Mouse (Mus musculus): ENCODE data around the gene Ugt1a9. TPM values are rescaled to one million over a fixed set of nuclear protein-coding genes. Genes with fewer than 3 reads are reported as not detected.
A peak's percentile ranks its signal among the peaks of the same experiment; 100 is the strongest.

Ugt1a9 gene
- total and polyA plus RNA-seq, 3 experiments, result not detected

DNA sequence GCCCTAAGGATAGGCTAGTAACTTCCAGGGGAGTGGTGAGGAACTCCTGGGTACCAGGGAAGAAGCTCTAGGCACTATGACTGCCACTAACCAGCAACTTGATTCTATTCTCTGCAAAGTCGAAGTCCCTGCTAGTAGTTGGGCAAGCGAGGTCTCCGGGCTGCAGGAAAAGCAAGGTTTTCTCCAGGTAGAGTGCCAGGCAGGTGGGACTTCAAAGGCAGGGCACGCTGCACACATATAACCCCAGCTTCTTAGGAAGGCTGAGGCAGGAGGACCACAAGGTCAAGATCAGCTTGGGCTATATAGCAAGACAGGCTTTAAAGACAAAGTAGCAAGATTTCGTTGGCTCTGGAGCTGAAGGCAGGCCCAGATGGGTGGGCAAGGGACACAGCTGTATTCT is 193.2 kb downstream of the Ugt1a9 start:
- no peak overlapping the region for H3K4me3 ChIP-seq
- H3K27me3 ChIP-seq (ENCODE audit: control insufficient read depth, insufficient read depth, low read length), result no peaks in the 10 kb centered on the region
- TF ChIP-seq CTCF (IDR thresholded peaks at IDR 0.05) (no peak), POLR2A (IDR thresholded peaks at IDR 0.05; ENCODE audit: insufficient read depth, low read depth, low read length) (no peak), EP300 (IDR thresholded peaks at IDR 0.05; ENCODE audit: insufficient read depth, low read depth, low read length) (no peak)
- peak in 1 of 2 experiments; percentile 36 for DNase-seq
- H3K4me1 ChIP-seq (ENCODE audit: control insufficient read depth, insufficient read depth, low read length), result peaks cover 3% of the 10 kb centered on the region
- no peak overlapping the region for H3K9ac ChIP-seq (ENCODE audit: low read depth, low read length)
- H3K79me2 ChIP-seq (replicated peaks; ENCODE audit: control insufficient read depth, insufficient read depth, low read length), result no peaks in the 10 kb centered on the region
- intact Hi-C loops (cut with DNase I), result loop anchor here (1.0 kb wide), 1 partner anchor 13 kb away; no protein-coding TSS in a partner anchor
- H3K27ac ChIP-seq, result no peak overlapping the region
- H3K36me3 ChIP-seq (ENCODE audit: control insufficient read depth, insufficient read depth, low read length), result no peaks in the 10 kb centered on the region
- WGBS, result 93% methylated on average over 5 of the region's 5 CpGs

DNA sequence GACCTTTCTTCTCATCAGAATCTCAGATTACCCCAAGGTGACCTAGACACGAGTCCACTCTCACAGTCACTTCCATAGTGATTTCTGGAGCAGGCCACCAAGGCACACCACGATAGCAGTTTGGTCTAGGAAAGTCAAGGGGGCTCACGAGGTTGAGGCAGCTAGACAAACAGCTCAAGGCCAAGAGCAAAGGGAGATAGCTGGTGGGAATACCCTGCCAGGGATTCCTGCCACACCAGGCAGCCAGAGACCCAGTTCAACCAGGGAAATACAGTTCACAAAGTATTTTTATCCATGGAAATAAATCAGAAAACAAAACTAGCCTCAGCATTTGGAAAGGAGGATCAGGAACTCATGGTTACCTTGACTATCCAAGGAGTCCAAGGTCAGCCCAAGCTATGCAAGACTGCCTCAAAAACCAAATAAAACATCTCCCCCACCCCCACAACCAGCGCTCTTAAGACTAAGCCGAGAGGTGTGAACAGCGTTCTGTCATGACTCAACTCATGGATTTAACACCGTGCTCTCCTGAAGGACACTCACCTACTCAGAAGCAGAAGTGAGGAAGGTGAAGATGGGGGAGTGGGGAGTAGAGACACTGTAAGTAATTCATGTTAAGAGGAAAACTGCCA is 193.8 kb downstream of the Ugt1a9 start:
- no peak overlapping the region for H3K4me3 ChIP-seq
- H3K27ac ChIP-seq, result no peak overlapping the region
- H3K4me1 ChIP-seq (ENCODE audit: control insufficient read depth, insufficient read depth, low read length), result no peaks in the 10 kb centered on the region
- no peaks in the 10 kb centered on the region for H3K36me3 ChIP-seq (ENCODE audit: control insufficient read depth, insufficient read depth, low read length)
- no peak overlapping the region for H3K9ac ChIP-seq (ENCODE audit: low read depth, low read length)
- peak in 1 of 2 experiments; percentile 22 for DNase-seq
- intact Hi-C loops (cut with DNase I), result loop anchor here (1.0 kb wide), 1 partner anchor 12 kb away; no protein-coding TSS in a partner anchor
- 80% methylated on average over 7 of the region's 7 CpGs for WGBS
- H3K79me2 ChIP-seq (replicated peaks; ENCODE audit: control insufficient read depth, insufficient read depth, low read length), result no peaks in the 10 kb centered on the region
- no peaks in the 10 kb centered on the region for H3K27me3 ChIP-seq (ENCODE audit: control insufficient read depth, insufficient read depth, low read length)
- no peak for TF ChIP-seq POLR2A (IDR thresholded peaks at IDR 0.05; ENCODE audit: insufficient read depth, low read depth, low read length)
- no peak for TF ChIP-seq CTCF (IDR thresholded peaks at IDR 0.05)
- no peak for TF ChIP-seq EP300 (IDR thresholded peaks at IDR 0.05; ENCODE audit: insufficient read depth, low read depth, low read length)

DNA sequence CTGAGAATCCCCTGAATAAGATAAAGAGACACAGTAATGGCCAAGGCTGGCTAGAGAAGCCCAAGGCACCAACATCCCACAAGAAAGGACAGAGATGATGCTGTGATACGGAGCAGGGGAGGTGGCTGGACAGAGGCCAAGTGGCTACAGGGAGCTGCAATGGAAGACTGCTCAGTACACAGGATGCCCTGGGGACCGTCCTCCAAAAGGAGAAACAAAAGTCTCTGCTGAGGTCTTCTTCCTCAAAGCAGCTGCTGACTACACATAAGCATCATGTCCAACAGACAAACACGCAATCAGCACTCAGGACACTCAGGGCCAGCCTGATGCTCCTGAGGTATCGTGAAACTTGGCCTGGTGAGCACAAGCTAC is 194.3 kb downstream of the Ugt1a9 start:
- no peak for DNase-seq
- no peaks in the 10 kb centered on the region for H3K4me1 ChIP-seq (ENCODE audit: control insufficient read depth, insufficient read depth, low read length)
- intact Hi-C loops (cut with DNase I), result loop anchor here (1.0 kb wide), 1 partner anchor 11 kb away; no protein-coding TSS in a partner anchor
- H3K27ac ChIP-seq, result no peak overlapping the region
- H3K4me3 ChIP-seq, result no peak overlapping the region
- no peaks in the 10 kb centered on the region for H3K27me3 ChIP-seq (ENCODE audit: control insufficient read depth, insufficient read depth, low read length)
- H3K9ac ChIP-seq (ENCODE audit: low read depth, low read length), result no peak overlapping the region
- WGBS, result 60% methylated on average over 4 of the region's 4 CpGs
- TF ChIP-seq POLR2A (IDR thresholded peaks at IDR 0.05; ENCODE audit: insufficient read depth, low read depth, low read length) (no peak), EP300 (IDR thresholded peaks at IDR 0.05; ENCODE audit: insufficient read depth, low read depth, low read length) (no peak), CTCF (IDR thresholded peaks at IDR 0.05) (no peak)
- no peaks in the 10 kb centered on the region for H3K79me2 ChIP-seq (replicated peaks; ENCODE audit: control insufficient read depth, insufficient read depth, low read length)
- H3K36me3 ChIP-seq (ENCODE audit: control insufficient read depth, insufficient read depth, low read length), result no peaks in the 10 kb centered on the region

DNA sequence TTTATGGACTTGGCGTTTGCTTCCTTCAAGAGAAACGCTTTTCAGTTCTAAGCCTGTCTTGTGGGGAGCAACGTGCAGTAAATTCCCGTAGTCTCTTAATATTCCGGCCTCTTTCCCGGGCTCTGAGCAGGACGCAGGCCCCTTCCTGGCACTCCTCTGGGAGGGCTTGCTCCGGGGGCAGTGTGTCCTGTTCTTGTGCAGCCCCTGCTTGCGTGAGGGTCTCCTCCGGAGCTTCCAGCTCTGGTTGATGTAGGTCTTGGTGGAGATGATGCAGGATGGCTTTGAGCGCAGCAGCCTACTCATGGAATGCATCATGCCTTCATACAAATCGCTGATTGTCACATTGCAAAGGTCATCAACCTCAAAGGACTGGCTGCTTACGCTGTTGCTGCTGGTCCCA is 195.5 kb downstream of the Ugt1a9 start:
- no peak overlapping the region for H3K27ac ChIP-seq
- no peaks in the 10 kb centered on the region for H3K36me3 ChIP-seq (ENCODE audit: control insufficient read depth, insufficient read depth, low read length)
- intact Hi-C loops (cut with DNase I), result no loop called here

DNA sequence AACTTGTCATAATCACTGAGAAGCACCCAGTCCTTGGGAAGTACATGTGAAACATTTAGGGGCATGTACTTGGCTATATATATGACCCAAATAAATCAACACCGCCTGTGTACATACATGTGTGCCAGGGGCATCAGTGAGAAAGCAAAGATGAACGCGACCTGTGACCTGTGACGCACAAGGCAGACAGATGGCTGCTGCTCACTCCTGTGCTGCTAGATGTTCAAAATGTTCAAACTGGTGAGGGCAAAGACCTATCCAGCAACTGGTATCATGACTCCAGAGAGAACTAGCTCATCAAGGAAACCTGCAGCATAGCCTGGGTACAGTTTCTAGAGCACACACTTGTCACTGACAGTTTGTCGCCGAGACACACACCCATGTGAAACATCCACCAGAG is 196.9 kb downstream of the Ugt1a9 start:
- TF ChIP-seq POLR2A (IDR thresholded peaks at IDR 0.05; ENCODE audit: insufficient read depth, low read depth, low read length) (no peak), EP300 (IDR thresholded peaks at IDR 0.05; ENCODE audit: insufficient read depth, low read depth, low read length) (no peak)

More for the DNA sequence above, 195.5 kb downstream of the Ugt1a9 start:
- WGBS, result 87% methylated on average over 13 of the region's 13 CpGs
- H3K4me3 ChIP-seq, result no peak overlapping the region
- no peak overlapping the region for H3K9ac ChIP-seq (ENCODE audit: low read depth, low read length)
- peak in 1 of 2 experiments; percentile 32 for DNase-seq
- TF ChIP-seq EP300 (IDR thresholded peaks at IDR 0.05; ENCODE audit: insufficient read depth, low read depth, low read length) (no peak), POLR2A (IDR thresholded peaks at IDR 0.05; ENCODE audit: insufficient read depth, low read depth, low read length) (no peak), CTCF (IDR thresholded peaks at IDR 0.05) (no peak)
- H3K4me1 ChIP-seq (ENCODE audit: control insufficient read depth, insufficient read depth, low read length), result no peaks in the 10 kb centered on the region
- H3K79me2 ChIP-seq (replicated peaks; ENCODE audit: control insufficient read depth, insufficient read depth, low read length), result no peaks in the 10 kb centered on the region
- no peaks in the 10 kb centered on the region for H3K27me3 ChIP-seq (ENCODE audit: control insufficient read depth, insufficient read depth, low read length)

DNA sequence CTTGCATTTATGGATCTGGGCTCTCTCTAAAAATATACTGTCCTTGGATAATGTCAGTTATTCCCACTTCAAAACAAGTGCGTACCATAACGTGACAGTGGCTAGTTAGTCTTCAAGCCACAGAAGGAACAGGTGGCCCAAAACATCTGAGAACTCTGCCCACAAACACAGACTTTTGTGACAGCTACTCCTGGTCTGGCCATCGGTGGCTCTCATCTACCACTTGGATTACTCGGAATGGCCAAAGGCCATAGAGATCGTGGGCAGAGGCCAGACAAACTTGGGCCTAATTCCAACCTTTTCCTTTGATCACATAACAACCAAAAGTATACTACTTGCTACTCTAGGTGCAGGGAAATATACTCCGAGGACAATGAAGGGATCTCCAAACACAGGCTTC is 197.5 kb downstream of the Ugt1a9 start:
- WGBS, result 80% methylated on average over 6 of the region's 6 CpGs
- Histone ChIP-seq H3K4me1 (ENCODE audit: control insufficient read depth, insufficient read depth, low read length) (no peaks in the 10 kb centered on the region), H3K9ac (ENCODE audit: low read depth, low read length) (no peak overlapping the region), H3K27ac (no peak overlapping the region), H3K36me3 (ENCODE audit: control insufficient read depth, insufficient read depth, low read length) (no peaks in the 10 kb centered on the region), H3K79me2 (replicated peaks; ENCODE audit: control insufficient read depth, insufficient read depth, low read length) (no peaks in the 10 kb centered on the region), H3K27me3 (ENCODE audit: control insufficient read depth, insufficient read depth, low read length) (no peaks in the 10 kb centered on the region), H3K4me3 (no peak overlapping the region)
- TF ChIP-seq CTCF (IDR thresholded peaks at IDR 0.05) (no peak), EP300 (IDR thresholded peaks at IDR 0.05; ENCODE audit: insufficient read depth, low read depth, low read length) (no peak), POLR2A (IDR thresholded peaks at IDR 0.05; ENCODE audit: insufficient read depth, low read depth, low read length) (no peak)
- intact Hi-C loops (cut with DNase I), result no loop called here
- peak in 1 of 2 experiments; percentile 26 for DNase-seq

More for the DNA sequence above, 196.9 kb downstream of the Ugt1a9 start:
- H3K27me3 ChIP-seq (ENCODE audit: control insufficient read depth, insufficient read depth, low read length), result no peaks in the 10 kb centered on the region
- no peak overlapping the region for H3K4me3 ChIP-seq
- H3K36me3 ChIP-seq (ENCODE audit: control insufficient read depth, insufficient read depth, low read length), result no peaks in the 10 kb centered on the region
- DNase-seq, result peak in 1 of 2 experiments; percentile 29
- H3K27ac ChIP-seq, result no peak overlapping the region
- no peaks in the 10 kb centered on the region for H3K4me1 ChIP-seq (ENCODE audit: control insufficient read depth, insufficient read depth, low read length)
- no peak overlapping the region for H3K9ac ChIP-seq (ENCODE audit: low read depth, low read length)
- H3K79me2 ChIP-seq (replicated peaks; ENCODE audit: control insufficient read depth, insufficient read depth, low read length), result no peaks in the 10 kb centered on the region
- intact Hi-C loops (cut with DNase I), result no loop called here
- 92% methylated on average over 6 of the region's 6 CpGs for WGBS

Other genes starting within 250 kb of the Ugt1a9 start
- gene Dgkd, start 217.5 kb upstream of the Ugt1a9 start, total RNA-seq (2021), result 10 to 100 TPM; 40.8 to 47.3 TPM
- gene Dgkd, start 217.5 kb upstream of the Ugt1a9 start, polyA plus RNA-seq (2012; rRNA removed), result 23.5 and 34.7 TPM in 2 replicates
- gene Usp40, start 62.2 kb upstream of the Ugt1a9 start, total RNA-seq (2021), result 10 to 100 TPM; 15.2 to 15.6 TPM
- gene Usp40, start 62.2 kb upstream of the Ugt1a9 start, polyA plus RNA-seq (2012; rRNA removed), result 9.3 and 12.7 TPM in 2 replicates
- gene Ugt1a10, start 15.4 kb upstream of the Ugt1a9 start, total RNA-seq (2021), result not detected
- gene Ugt1a10, start 15.4 kb upstream of the Ugt1a9 start, polyA plus RNA-seq (2012; rRNA removed), result not detected in 2 replicates
- gene Ugt1a8, start 17.0 kb downstream of the Ugt1a9 start, total RNA-seq (2021), result not detected
- not detected in 2 replicates for gene Ugt1a8, start 17.0 kb downstream of the Ugt1a9 start, polyA plus RNA-seq (2012; rRNA removed)
- 1 to 10 TPM in 1 of 2 experiments, under 1 TPM in 1; 0.70 to 1.2 TPM for gene Ugt1a7c, start 24.3 kb downstream of the Ugt1a9 start, total RNA-seq (2021)
- gene Ugt1a7c, start 24.3 kb downstream of the Ugt1a9 start, polyA plus RNA-seq (2012; rRNA removed), result 0.26 and 0.90 TPM in 2 replicates
- gene Ugt1a6b, start 32.5 kb downstream of the Ugt1a9 start, total RNA-seq (2021), result 1 to 10 TPM; 1.4 to 1.8 TPM
- gene Ugt1a6b, start 32.5 kb downstream of the Ugt1a9 start, polyA plus RNA-seq (2012; rRNA removed), result 0.64 and 4.2 TPM in 2 replicates
- 1 to 10 TPM; 2.1 to 2.4 TPM for gene Ugt1a6a, start 64.0 kb downstream of the Ugt1a9 start, total RNA-seq (2021)
- 2.6 and 3.7 TPM in 2 replicates for gene Ugt1a6a, start 64.0 kb downstream of the Ugt1a9 start, polyA plus RNA-seq (2012; rRNA removed)
- gene Ugt1a5, start 95.2 kb downstream of the Ugt1a9 start, total RNA-seq (2021), result not detected
- gene Ugt1a5, start 95.2 kb downstream of the Ugt1a9 start, polyA plus RNA-seq (2012; rRNA removed), result not detected in 2 replicates
- not detected for gene Ugt1a2, start 129.8 kb downstream of the Ugt1a9 start, total RNA-seq (2021)
- not detected in 2 replicates for gene Ugt1a2, start 129.8 kb downstream of the Ugt1a9 start, polyA plus RNA-seq (2012; rRNA removed)
- gene Dnajb3, start 135.0 kb downstream of the Ugt1a9 start, total RNA-seq (2021), result under 1 TPM in 1 of 2 experiments, not detected in 1; 0.23 TPM
- 0.53 and 0.66 TPM in 2 replicates for gene Dnajb3, start 135.0 kb downstream of the Ugt1a9 start, polyA plus RNA-seq (2012; rRNA removed)
- not detected for gene Ugt1a1, start 141.2 kb downstream of the Ugt1a9 start, total RNA-seq (2021)
- gene Ugt1a1, start 141.2 kb downstream of the Ugt1a9 start, polyA plus RNA-seq (2012; rRNA removed), result 0.32 TPM in 1 of 2 replicates, not detected in the other
- gene Mroh2a, start 156.2 kb downstream of the Ugt1a9 start, total RNA-seq (2021), result under 1 TPM in 1 of 2 experiments, not detected in 1; 0.13 TPM
- gene Mroh2a, start 156.2 kb downstream of the Ugt1a9 start, polyA plus RNA-seq (2012; rRNA removed), result 0.06 TPM in 2 replicates
- 10 to 100 TPM in 1 of 2 experiments, 1 to 10 TPM in 1; 8.7 to 11.5 TPM for gene Hjurp, start 206.8 kb downstream of the Ugt1a9 start, total RNA-seq (2021)
- 12.7 and 23.9 TPM in 2 replicates for gene Hjurp, start 206.8 kb downstream of the Ugt1a9 start, polyA plus RNA-seq (2012; rRNA removed)
- not detected for gene Trpm8, start 206.9 kb downstream of the Ugt1a9 start, total RNA-seq (2021)
- gene Trpm8, start 206.9 kb downstream of the Ugt1a9 start, polyA plus RNA-seq (2012; rRNA removed), result not detected in 2 replicates